ENCODE assay signal across 20 mouse cellular contexts in genomic region chr8:95782628-95783027, GRCm38 (mm10). TPM values are rescaled to one million over a fixed set of nuclear protein-coding genes. Genes with fewer than 3 reads are reported as not detected.
A peak's percentile ranks its signal among the peaks of the same experiment; 100 is the strongest.
DNase-seq lines count a peak whose midpoint lies in the region; ATAC-seq and TF ChIP-seq lines count a peak whose summit lies in the region.
"Had no signal": no experiment of that assay in that cellular context is flagged by ENCODE, and none has a peak within 500 bp of the region (broad histone marks: within the 10 kb centered on the region; RNA-seq: fewer than 3 reads in every experiment).

No protein-coding gene starts in this region.

- H3K9ac ChIP-seq in intestine, postnatal 0 days (ENCODE audit: low read depth, low read length): no peak overlapping the region
- H3K9ac ChIP-seq in intestine, embryonic 16.5 days (ENCODE audit: low read depth, low read length): no peak overlapping the region
- no peak overlapping the region for H3K9ac ChIP-seq in liver, adult 2 months (ENCODE audit: low read depth, low read length)
- H3K9ac ChIP-seq: embryonic facial prominence, embryonic 12.5 days; forebrain, embryonic 15.5 days; heart, embryonic 12.5 days; hindbrain, embryonic 13.5 days had no signal

- TF ChIP-seq POLR2A in liver, adult 2 months (IDR thresholded peaks at IDR 0.05; ENCODE audit: extremely low read depth, insufficient read depth, low read length): no peak

- peak; percentile 32; the same call in 1 of the 2 replicates for TF ChIP-seq CTCF in intestine, postnatal 0 days (IDR thresholded peaks at IDR 0.05; ENCODE audit: low read depth)
- peak; percentile 19; the same call in 1 of the 2 replicates for TF ChIP-seq CTCF in liver, adult 2 months (IDR thresholded peaks at IDR 0.05; ENCODE audit: low read depth, low read length)

- H3K27ac ChIP-seq in heart, embryonic 10.5 days: no peak overlapping the region
- no peak overlapping the region for H3K27ac ChIP-seq in intestine, postnatal 0 days (ENCODE audit: low read depth, low read length)
- H3K27ac ChIP-seq in intestine, embryonic 16.5 days (ENCODE audit: low read length): no peak overlapping the region
- H3K27ac ChIP-seq in liver, adult 2 months (replicated peaks; ENCODE audit: insufficient read depth, low read depth, low read length): no peak overlapping the region
- H3K27ac ChIP-seq: embryonic facial prominence, embryonic 12.5 days; forebrain, embryonic 15.5 days; hindbrain, embryonic 13.5 days had no signal

- peaks cover 34% of the 10 kb centered on the region for H3K79me2 ChIP-seq in liver, adult 2 months (ENCODE audit: control insufficient read depth, insufficient read depth, low read length)

- H3K4me2 ChIP-seq in intestine, postnatal 0 days (replicated peaks; ENCODE audit: low read depth): no peak overlapping the region
- no peak overlapping the region for H3K4me2 ChIP-seq in intestine, embryonic 16.5 days (ENCODE audit: low read depth, low read length)
- H3K4me2 ChIP-seq: embryonic facial prominence, embryonic 12.5 days; forebrain, embryonic 15.5 days; heart, embryonic 12.5 days; hindbrain, embryonic 13.5 days had no signal

- DNase-seq in heart, adult 11 months: peak; percentile 66
- no peak for DNase-seq in heart, embryonic 10.5 days (ENCODE audit: low spot score)
- no peak for DNase-seq in liver, adult 2 months (ENCODE audit: extremely low read depth, low read depth, low spot score)
- DNase-seq in liver: no peak
- DNase-seq in splenic B cell, adult 2 months (ENCODE audit: low read depth, low spot score): peak; percentile 10
- DNase-seq in adrenal gland, postnatal 4 days (ENCODE audit: low spot score in 2 of 2): no peak
- DNase-seq: adrenal gland, adult 2 months; adrenal gland, postnatal 25 days; cerebellum, adult 8-10 months; cerebellum, postnatal 14 days; gastrocnemius, postnatal 36 days; heart, adult 18-20 months; kidney, adult 11 months had no signal

- peaks cover 78% of the 10 kb centered on the region for H3K36me3 ChIP-seq in heart, embryonic 10.5 days
- H3K36me3 ChIP-seq in intestine, postnatal 0 days (ENCODE audit: control insufficient read depth, insufficient read depth): peaks cover 51% of the 10 kb centered on the region
- H3K36me3 ChIP-seq in intestine, embryonic 16.5 days (ENCODE audit: control insufficient read depth, insufficient read depth, low read length): peaks cover 38% of the 10 kb centered on the region
- peaks cover 37% of the 10 kb centered on the region for H3K36me3 ChIP-seq in liver, adult 2 months (ENCODE audit: control insufficient read depth, insufficient read depth, low read length)
- peaks cover 10% of the 10 kb centered on the region; the same call in 1 of the 2 replicates for H3K36me3 ChIP-seq in splenic B cell, adult 2 months (ENCODE audit: control insufficient read depth, insufficient read depth, low read length, poor library complexity, severe bottlenecking)

- ATAC-seq in intestine, postnatal 0 days: no peak
- ATAC-seq in intestine, embryonic 16.5 days: no peak
- ATAC-seq: forebrain, embryonic 15.5 days had no signal

- H3K4me3 ChIP-seq in heart, embryonic 10.5 days: no peak overlapping the region
- no peak overlapping the region for H3K4me3 ChIP-seq in intestine, postnatal 0 days (ENCODE audit: low read depth, low read length)
- H3K4me3 ChIP-seq in intestine, embryonic 16.5 days (ENCODE audit: low read length): no peak overlapping the region
- no peak overlapping the region for H3K4me3 ChIP-seq in liver, adult 2 months (ENCODE audit: insufficient read depth, low read depth, low read length)
- H3K4me3 ChIP-seq: embryonic facial prominence, embryonic 12.5 days; forebrain, embryonic 15.5 days; heart, embryonic 12.5 days; hindbrain, embryonic 13.5 days had no signal

- H3K27me3 ChIP-seq in heart, embryonic 10.5 days (ENCODE audit: insufficient read depth, poor library complexity, severe bottlenecking): no peaks in the 10 kb centered on the region
- no peaks in the 10 kb centered on the region for H3K27me3 ChIP-seq in intestine, postnatal 0 days (replicated peaks; ENCODE audit: control insufficient read depth, insufficient read depth, low read length)
- H3K27me3 ChIP-seq in intestine, embryonic 16.5 days (replicated peaks; ENCODE audit: control insufficient read depth, insufficient read depth, low read length): no peaks in the 10 kb centered on the region
- no peaks in the 10 kb centered on the region for H3K27me3 ChIP-seq in liver, adult 2 months (ENCODE audit: control insufficient read depth, insufficient read depth, low read length)
- no peaks in the 10 kb centered on the region for H3K27me3 ChIP-seq in splenic B cell, adult 2 months (ENCODE audit: control insufficient read depth, insufficient read depth, low read length, poor library complexity, severe bottlenecking)
- H3K27me3 ChIP-seq: CH12.LX; embryonic facial prominence, embryonic 12.5 days; forebrain, embryonic 15.5 days; heart, embryonic 12.5 days; hindbrain, embryonic 13.5 days had no signal

- H3K9me3 ChIP-seq in heart, embryonic 10.5 days: no peaks in the 10 kb centered on the region
- no peaks in the 10 kb centered on the region for H3K9me3 ChIP-seq in intestine, postnatal 0 days (ENCODE audit: control insufficient read depth)
- no peaks in the 10 kb centered on the region for H3K9me3 ChIP-seq in intestine, embryonic 16.5 days (ENCODE audit: control insufficient read depth, low read length)
- H3K9me3 ChIP-seq: embryonic facial prominence, embryonic 12.5 days; heart, embryonic 12.5 days; hindbrain, embryonic 13.5 days had no signal

- peaks cover 6% of the 10 kb centered on the region; the same call in 1 of the 2 replicates for H3K4me1 ChIP-seq in heart, embryonic 10.5 days
- no peaks in the 10 kb centered on the region for H3K4me1 ChIP-seq in intestine, postnatal 0 days (replicated peaks; ENCODE audit: control insufficient read depth, insufficient read depth, low read length)
- no peaks in the 10 kb centered on the region for H3K4me1 ChIP-seq in intestine, embryonic 16.5 days (ENCODE audit: control insufficient read depth, insufficient read depth, low read length)
- H3K4me1 ChIP-seq in liver, adult 2 months (ENCODE audit: control insufficient read depth, insufficient read depth, low read length): peaks cover 2% of the 10 kb centered on the region; the same call in 1 of the 2 replicates
- H3K4me1 ChIP-seq: embryonic facial prominence, embryonic 12.5 days; forebrain, embryonic 15.5 days; hindbrain, embryonic 13.5 days had no signal

RNA-seq across cellular contexts. Expression of gene Cnot1, which starts 24.6 kb away (rescaled TPM):
- polyA plus RNA-seq in heart, embryonic 10.5 days (2016; fragmentation: Nextera tagmentation; extraction: Ambion mirVana): 81.1 and 87.1 TPM in 2 replicates
- 18.2 and 19.0 TPM in 2 replicates for polyA plus RNA-seq in intestine, postnatal 0 days (2015; fragmentation: Nextera tagmentation; extraction: Ambion mirVana)
- 44.4 and 46.7 TPM in 2 replicates for polyA plus RNA-seq in intestine, embryonic 16.5 days (2015; fragmentation: Nextera tagmentation; extraction: Ambion mirVana)
- total RNA-seq in liver, adult 2 months (2014; rRNA removed): 116 and 125 TPM in 2 replicates
- 40.2 and 41.1 TPM in 2 replicates for polyA plus RNA-seq in liver, adult 2 months (2012; rRNA removed)
- 100 to 1,000 TPM; 193 to 230 TPM for total RNA-seq in adrenal gland, postnatal 4 days (2021)

RNA-seq across cellular contexts. Expression of gene Sap18b, which starts 42.5 kb away (rescaled TPM):
- polyA plus RNA-seq in heart, embryonic 10.5 days (2016; fragmentation: Nextera tagmentation; extraction: Ambion mirVana): 321 and 398 TPM in 2 replicates
- polyA plus RNA-seq in intestine, postnatal 0 days (2015; fragmentation: Nextera tagmentation; extraction: Ambion mirVana): 323 and 335 TPM in 2 replicates
- polyA plus RNA-seq in intestine, embryonic 16.5 days (2015; fragmentation: Nextera tagmentation; extraction: Ambion mirVana): 309 and 333 TPM in 2 replicates
- 61.1 and 66.8 TPM in 2 replicates for total RNA-seq in liver, adult 2 months (2014; rRNA removed)
- 30.7 and 39.5 TPM in 2 replicates for polyA plus RNA-seq in liver, adult 2 months (2012; rRNA removed)
- total RNA-seq in adrenal gland, postnatal 4 days (2021): 100 to 1,000 TPM; 175 to 183 TPM

Comparison
In these comparisons a context has a peak if more than half of its experiments do, and no peak if none do; other contexts are left out.
1. DNase-seq: peak in heart, adult 11 months (single experiment) and splenic B cell, adult 2 months (single experiment); none in heart, embryonic 10.5 days (single experiment), liver, adult 2 months (single experiment), liver (single experiment) and adrenal gland, postnatal 4 days (0 of 2).